Comparison of ENCODE assay signal across 8 mouse cellular contexts in the genomic region with DNA sequence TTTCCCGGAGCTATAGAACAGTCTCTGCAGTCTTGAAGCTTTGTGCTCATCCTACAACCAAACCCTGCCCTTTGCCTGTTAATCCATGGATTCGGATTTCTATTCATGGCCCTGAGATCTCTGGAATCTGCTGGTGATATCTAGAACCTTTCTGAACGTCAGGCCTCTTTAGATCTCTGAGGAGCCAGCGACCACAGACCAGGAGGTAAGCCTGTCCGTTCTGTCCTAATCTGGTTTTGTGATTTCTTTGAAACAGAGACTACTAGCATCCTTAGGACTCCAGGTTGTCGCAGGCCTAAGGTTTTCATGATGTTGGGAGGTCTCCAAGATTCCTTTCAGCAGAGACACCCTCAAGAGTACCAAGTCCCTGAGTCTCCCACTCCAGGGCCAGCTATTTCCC. TPM values are rescaled to one million over a fixed set of nuclear protein-coding genes. Genes with fewer than 3 reads are reported as not detected.
DNase-seq lines count a peak whose midpoint lies in the region; ATAC-seq and TF ChIP-seq lines count a peak whose summit lies in the region.

No protein-coding gene starts in this region.

- H3K27ac ChIP-seq in left cerebral cortex, adult 2 months = peak overlapping the region; percentile 96
- H3K27ac ChIP-seq in cortical plate, adult 2 months (ENCODE audit: insufficient read depth, low read length) = peak overlapping the region; percentile 97
- peak overlapping the region; percentile 98 for H3K27ac ChIP-seq in heart, postnatal 0 days (ENCODE audit: low read depth)
- no peak overlapping the region for H3K27ac ChIP-seq in liver, embryonic 14.5 days
- peak overlapping the region; percentile 72 for H3K27ac ChIP-seq in small intestine, adult 2 months (ENCODE audit: insufficient read depth, low read depth, low read length)

- no peak for TF ChIP-seq EP300 in heart, postnatal 0 days (IDR thresholded peaks at IDR 0.05; ENCODE audit: low read depth)
- TF ChIP-seq EP300 in liver, embryonic 14.5 days (IDR thresholded peaks at IDR 0.05; ENCODE audit: low read depth) = no peak

- H3K9me3 ChIP-seq in heart, postnatal 0 days (replicated peaks; ENCODE audit: control insufficient read depth, low read length) = no peaks in the 10 kb centered on the region
- H3K9me3 ChIP-seq in liver, embryonic 14.5 days (ENCODE audit: control insufficient read depth, low read length) = peaks cover 3% of the 10 kb centered on the region

- no peaks in the 10 kb centered on the region for H3K27me3 ChIP-seq in heart, postnatal 0 days (ENCODE audit: control insufficient read depth, insufficient read depth, low read length)
- no peaks in the 10 kb centered on the region; the same call in 1 of the 2 replicates for H3K27me3 ChIP-seq in liver, embryonic 14.5 days (ENCODE audit: control insufficient read depth, insufficient read depth, low read length)
- no peaks in the 10 kb centered on the region for H3K27me3 ChIP-seq in small intestine, adult 2 months (ENCODE audit: control insufficient read depth, insufficient read depth, low read length)

- intact Hi-C loops in left cerebral cortex, adult 2 months (cut with DNase I) = no loop called here

- TF ChIP-seq CTCF in left cerebral cortex, adult 2 months (IDR thresholded peaks at IDR 0.05) = no peak
- TF ChIP-seq CTCF in cortical plate, adult 2 months (IDR thresholded peaks at IDR 0.05; ENCODE audit: extremely low read depth, insufficient read depth, low read length) = no peak
- TF ChIP-seq CTCF in heart, postnatal 0 days (IDR thresholded peaks at IDR 0.05; ENCODE audit: low read depth) = no peak
- no peak for TF ChIP-seq CTCF in liver, embryonic 14.5 days (IDR thresholded peaks at IDR 0.05; ENCODE audit: low read depth)
- TF ChIP-seq CTCF in small intestine, adult 2 months (IDR thresholded peaks at IDR 0.05; ENCODE audit: extremely low read depth, insufficient read length, insufficient replicate concordance, low read depth, low read length) = no peak

- H3K4me3 ChIP-seq in left cerebral cortex, adult 2 months = peak overlapping the region; percentile 72
- peak overlapping the region; percentile 46 for H3K4me3 ChIP-seq in cortical plate, adult 2 months (ENCODE audit: insufficient read depth, low read length)
- H3K4me3 ChIP-seq in heart, postnatal 0 days (ENCODE audit: low read depth, low read length) = peak overlapping the region; percentile 71
- H3K4me3 ChIP-seq in liver, embryonic 14.5 days (ENCODE audit: insufficient read depth in 1 of 2, low read depth in 2 of 2, low read length in 2 of 2) = peak overlapping the region; percentile 64 to 78
- peak overlapping the region; percentile 76 for H3K4me3 ChIP-seq in small intestine, adult 2 months (ENCODE audit: low read depth, low read length)

- H3K4me1 ChIP-seq in cortical plate, adult 2 months (ENCODE audit: control insufficient read depth, insufficient read depth, low read length) = peaks cover 7% of the 10 kb centered on the region
- peaks cover 22% of the 10 kb centered on the region for H3K4me1 ChIP-seq in heart, postnatal 0 days (ENCODE audit: control insufficient read depth, insufficient read depth)
- H3K4me1 ChIP-seq in liver, embryonic 14.5 days (replicated peaks; ENCODE audit: control insufficient read depth in 2 of 2, insufficient read depth in 2 of 2, low read length in 1 of 2) = peaks cover 7 to 9% of the 10 kb centered on the region in 2 experiments; a peak in 2 of 4 replicates
- H3K4me1 ChIP-seq in small intestine, adult 2 months (ENCODE audit: control insufficient read depth, insufficient read depth, insufficient read length, low read length) = peaks cover 3% of the 10 kb centered on the region; the same call in 1 of the 2 replicates

- no peak; the same call in 1 of the 2 replicates for ATAC-seq in heart, postnatal 0 days (ENCODE audit: insufficient read depth, low read depth)
- ATAC-seq in liver, embryonic 14.5 days (ENCODE audit: insufficient read depth) = no peak

- peaks cover 29% of the 10 kb centered on the region for H3K36me3 ChIP-seq in heart, postnatal 0 days (replicated peaks; ENCODE audit: control insufficient read depth, insufficient read depth, low read length)
- peaks cover 11% of the 10 kb centered on the region; the same call in 1 of the 2 replicates for H3K36me3 ChIP-seq in liver, embryonic 14.5 days (replicated peaks; ENCODE audit: control insufficient read depth, insufficient read depth, low read depth)
- H3K36me3 ChIP-seq in small intestine, adult 2 months (ENCODE audit: control insufficient read depth, insufficient read depth, low read length) = peaks cover 12% of the 10 kb centered on the region

- 2% methylated on average over 6 of the region's 6 CpGs for WGBS in heart, postnatal 0 days
- WGBS in liver, embryonic 14.5 days (ENCODE audit: insufficient replicate concordance) = 51% methylated on average over 6 of the region's 6 CpGs
- WGBS in small intestine, adult 2 months = 28% methylated on average over 6 of the region's 6 CpGs

- DNase-seq in left cerebral cortex, adult 2 months (ENCODE audit: extremely low spot score in 1 of 2, low spot score in 2 of 2) = no peak
- DNase-seq in left cerebral cortex, adult 11 months (ENCODE audit: low spot score) = no peak
- DNase-seq in heart, postnatal 0 days (ENCODE audit: low spot score) = peak; percentile 11
- no peak for DNase-seq in liver, embryonic 14.5 days (ENCODE audit: low read depth in 3 of 3, low spot score in 3 of 3)
- DNase-seq in gastrocnemius, postnatal 25 days = no peak
- no peak for DNase-seq in urinary bladder, postnatal 4 days (ENCODE audit: low spot score in 2 of 2)

- TF ChIP-seq POLR2A in cortical plate, adult 2 months (IDR thresholded peaks at IDR 0.05; ENCODE audit: extremely low read depth, insufficient read depth, low read length) = no peak
- no peak for TF ChIP-seq POLR2A in small intestine, adult 2 months (IDR thresholded peaks at IDR 0.05; ENCODE audit: low read depth, low read length)

- H3K4me2 ChIP-seq in heart, postnatal 0 days (ENCODE audit: low read depth, low read length) = peak overlapping the region; percentile 61
- H3K4me2 ChIP-seq in liver, embryonic 14.5 days (ENCODE audit: low read depth) = peak overlapping the region; percentile 82

- peak overlapping the region; percentile 77 for H3K9ac ChIP-seq in heart, postnatal 0 days (replicated peaks; ENCODE audit: low read depth, low read length)
- peak overlapping the region; percentile 38 for H3K9ac ChIP-seq in liver, embryonic 14.5 days (replicated peaks)

RNA-seq across cellular contexts. Expression of gene Zfp46, which starts 0.4 kb away (rescaled TPM):
- total RNA-seq in left cerebral cortex, adult 2 months (2021) = 10 to 100 TPM; 53.5 to 54.9 TPM
- 61.6 and 72.2 TPM in 2 replicates for polyA plus RNA-seq in cortical plate, adult 2 months (2012; rRNA removed)
- 19.1 and 21.3 TPM in 2 replicates for total RNA-seq in heart, postnatal 0 days (2014; rRNA removed; ENCODE audit: low replicate concordance)
- 15.3 and 19.5 TPM in 2 replicates for polyA plus RNA-seq in heart, postnatal 0 days (2015; fragmentation: Nextera tagmentation; extraction: Ambion mirVana)
- polyA plus RNA-seq in liver, embryonic 14.5 days (2012; rRNA removed) = 2.6 and 2.7 TPM in 2 replicates
- polyA plus RNA-seq in liver, embryonic 14.5 days (2014; fragmentation: Nextera tagmentation; extraction: Ambion mirVana) = 2.6 and 2.9 TPM in 2 replicates
- polyA plus RNA-seq in small intestine, adult 2 months (2012; rRNA removed) = 4.0 and 9.4 TPM in 2 replicates
- 10 to 100 TPM; 25.4 to 26.1 TPM for total RNA-seq in gastrocnemius, postnatal 25 days (2021)

RNA-seq across cellular contexts. Expression of gene Hnrnpr, which starts 25.9 kb away (rescaled TPM):
- total RNA-seq in left cerebral cortex, adult 2 months (2021) = 10 to 100 TPM; 76.4 to 79.1 TPM
- 59.9 and 60.2 TPM in 2 replicates for polyA plus RNA-seq in cortical plate, adult 2 months (2012; rRNA removed)
- 25.1 and 39.7 TPM in 2 replicates for total RNA-seq in heart, postnatal 0 days (2014; rRNA removed; ENCODE audit: low replicate concordance)
- polyA plus RNA-seq in heart, postnatal 0 days (2015; fragmentation: Nextera tagmentation; extraction: Ambion mirVana) = 57.9 and 70.0 TPM in 2 replicates
- 21.0 and 41.5 TPM in 2 replicates for polyA plus RNA-seq in liver, embryonic 14.5 days (2012; rRNA removed)
- polyA plus RNA-seq in liver, embryonic 14.5 days (2014; fragmentation: Nextera tagmentation; extraction: Ambion mirVana) = 40.7 and 48.9 TPM in 2 replicates
- polyA plus RNA-seq in small intestine, adult 2 months (2012; rRNA removed) = 0.93 and 2.8 TPM in 2 replicates
- total RNA-seq in gastrocnemius, postnatal 25 days (2021) = 10 to 100 TPM; 19.7 to 20.1 TPM

RNA-seq across cellular contexts. Expression of gene Tcea3, which starts 37.4 kb away (rescaled TPM):
- total RNA-seq in left cerebral cortex, adult 2 months (2021) = under 1 TPM; 0.68 to 0.93 TPM
- polyA plus RNA-seq in cortical plate, adult 2 months (2012; rRNA removed) = 0.53 and 0.92 TPM in 2 replicates
- total RNA-seq in heart, postnatal 0 days (2014; rRNA removed; ENCODE audit: low replicate concordance) = 28.6 and 36.6 TPM in 2 replicates
- 103 and 105 TPM in 2 replicates for polyA plus RNA-seq in heart, postnatal 0 days (2015; fragmentation: Nextera tagmentation; extraction: Ambion mirVana)
- polyA plus RNA-seq in liver, embryonic 14.5 days (2012; rRNA removed) = 2.3 and 4.8 TPM in 2 replicates
- 12.4 and 15.6 TPM in 2 replicates for polyA plus RNA-seq in liver, embryonic 14.5 days (2014; fragmentation: Nextera tagmentation; extraction: Ambion mirVana)
- polyA plus RNA-seq in small intestine, adult 2 months (2012; rRNA removed) = 7.8 and 14.8 TPM in 2 replicates
- total RNA-seq in gastrocnemius, postnatal 25 days (2021) = 100 to 1,000 TPM; 234 to 298 TPM
